In genomic region chr11:106202123-106202465, GRCm38 (mm10) we compare ENCODE assay signal across 8 mouse cellular contexts. TPM values are rescaled to one million over a fixed set of nuclear protein-coding genes. Genes with fewer than 3 reads are reported as not detected.
DNase-seq lines count a peak whose midpoint lies in the region; ATAC-seq and TF ChIP-seq lines count a peak whose summit lies in the region.

TSS of gene Strada (minus strand) at chr11:106202168.

- H3K4me2 ChIP-seq in heart, postnatal 0 days (ENCODE audit: low read depth, low read length): no peak within 1 kb of the TSS
- H3K4me2 ChIP-seq in limb, embryonic 14.5 days (replicated peaks; ENCODE audit: low read depth, low read length, severe bottlenecking): no peak within 1 kb of the TSS
- no peak within 1 kb of the TSS for H3K4me2 ChIP-seq in stomach, embryonic 15.5 days

- WGBS in thymus, adult 2 months: 24% methylated on average over 5 of the region's 5 CpGs
- 68% methylated on average over 5 of the region's 5 CpGs for WGBS in heart, postnatal 0 days
- WGBS in limb, embryonic 14.5 days: 94% methylated on average over 5 of the region's 5 CpGs
- WGBS in stomach, embryonic 15.5 days: 78% methylated on average over 5 of the region's 5 CpGs

- peaks cover 24% of the 10 kb centered on the region for H3K36me3 ChIP-seq in thymus, adult 2 months (ENCODE audit: control insufficient read depth, insufficient read depth, low read length)
- peaks cover 88% of the 10 kb centered on the region for H3K36me3 ChIP-seq in heart, postnatal 0 days (replicated peaks; ENCODE audit: control insufficient read depth, insufficient read depth, low read length)
- H3K36me3 ChIP-seq in limb, embryonic 14.5 days (ENCODE audit: control insufficient read depth, insufficient read depth, low read length): peaks cover 82% of the 10 kb centered on the region
- H3K36me3 ChIP-seq in stomach, embryonic 15.5 days: peaks cover 49% of the 10 kb centered on the region

- no peak within 1 kb of the TSS for H3K9ac ChIP-seq in heart, postnatal 0 days (replicated peaks; ENCODE audit: low read depth, low read length)
- H3K9ac ChIP-seq in limb, embryonic 14.5 days (ENCODE audit: low read depth, low read length, severe bottlenecking): no peak within 1 kb of the TSS
- no peak within 1 kb of the TSS for H3K9ac ChIP-seq in stomach, embryonic 15.5 days

- no peaks in the 10 kb centered on the region for H3K27me3 ChIP-seq in thymus, adult 2 months (ENCODE audit: control insufficient read depth, insufficient read depth, low read length)
- no peaks in the 10 kb centered on the region for H3K27me3 ChIP-seq in heart, postnatal 0 days (ENCODE audit: control insufficient read depth, insufficient read depth, low read length)
- H3K27me3 ChIP-seq in limb, embryonic 14.5 days (ENCODE audit: control insufficient read depth, insufficient read depth, low read length): no peaks in the 10 kb centered on the region
- H3K27me3 ChIP-seq in stomach, embryonic 15.5 days (replicated peaks): no peaks in the 10 kb centered on the region

- H3K4me1 ChIP-seq in thymus, adult 2 months (replicated peaks; ENCODE audit: control insufficient read depth, insufficient read depth, low read length): peaks cover 19% of the 10 kb centered on the region
- no peaks in the 10 kb centered on the region for H3K4me1 ChIP-seq in heart, postnatal 0 days (ENCODE audit: control insufficient read depth, insufficient read depth)
- no peaks in the 10 kb centered on the region for H3K4me1 ChIP-seq in limb, embryonic 14.5 days (ENCODE audit: control insufficient read depth, insufficient read depth, low read length)
- H3K4me1 ChIP-seq in stomach, embryonic 15.5 days: no peaks in the 10 kb centered on the region

- H3K9me3 ChIP-seq in heart, postnatal 0 days (replicated peaks; ENCODE audit: control insufficient read depth, low read length): no peaks in the 10 kb centered on the region
- H3K9me3 ChIP-seq in limb, embryonic 14.5 days (ENCODE audit: control insufficient read depth, low read length): no peaks in the 10 kb centered on the region
- H3K9me3 ChIP-seq in stomach, embryonic 15.5 days: no peaks in the 10 kb centered on the region

- ATAC-seq in frontal cortex, adult (ENCODE audit: low TSS enrichment): no peak
- no peak for ATAC-seq in heart, postnatal 0 days (ENCODE audit: insufficient read depth, low read depth)
- ATAC-seq in limb, embryonic 14.5 days (ENCODE audit: low FRiP score, low read depth): no peak
- ATAC-seq in stomach, embryonic 15.5 days (ENCODE audit: insufficient read depth, low FRiP score, low read depth): no peak

- DNase-seq in frontal cortex, adult 2 months (ENCODE audit: extremely low spot score in 1 of 2, low spot score in 1 of 2): no peak
- no peak for DNase-seq in thymus, adult 2 months
- no peak for DNase-seq in thymus, adult 18-20 months
- no peak for DNase-seq in heart, postnatal 0 days (ENCODE audit: low spot score)
- DNase-seq in limb, embryonic 14.5 days (ENCODE audit: low spot score): no peak
- DNase-seq in retina, embryonic 14.5 days (ENCODE audit: low spot score): no peak

- TF ChIP-seq EP300 in heart, postnatal 0 days (IDR thresholded peaks at IDR 0.05; ENCODE audit: low read depth): no peak

- no peak for TF ChIP-seq CTCF in thymus, adult 2 months (IDR thresholded peaks at IDR 0.05; ENCODE audit: borderline replicate concordance, control insufficient read depth, extremely low read depth, insufficient read depth, low read length, poor library complexity)
- TF ChIP-seq CTCF in heart, postnatal 0 days (IDR thresholded peaks at IDR 0.05; ENCODE audit: low read depth): no peak

- no peak for TF ChIP-seq POLR2A in thymus, adult 2 months (IDR thresholded peaks at IDR 0.05; ENCODE audit: control insufficient read depth, extremely low read depth, insufficient read depth, low read length, poor library complexity)
- TF ChIP-seq POLR2A in limb, embryonic 14.5 days (IDR thresholded peaks at IDR 0.05; ENCODE audit: borderline replicate concordance, extremely low read depth, insufficient read depth, insufficient read length): no peak

- peak within 1 kb of the TSS; percentile 78 for H3K27ac ChIP-seq in thymus, adult 2 months (ENCODE audit: control insufficient read depth, insufficient read depth, low read length)
- H3K27ac ChIP-seq in heart, postnatal 0 days (ENCODE audit: low read depth): no peak within 1 kb of the TSS; the same call in 1 of the 2 replicates
- no peak within 1 kb of the TSS for H3K27ac ChIP-seq in limb, embryonic 14.5 days (replicated peaks; ENCODE audit: low read depth, low read length)
- H3K27ac ChIP-seq in stomach, embryonic 15.5 days: no peak within 1 kb of the TSS

- H3K4me3 ChIP-seq in thymus, adult 2 months (ENCODE audit: control insufficient read depth, insufficient read depth, low read length): peak within 1 kb of the TSS; percentile 12; the same call in 1 of the 2 replicates
- no peak within 1 kb of the TSS for H3K4me3 ChIP-seq in heart, postnatal 0 days (ENCODE audit: low read depth, low read length)
- no peak within 1 kb of the TSS for H3K4me3 ChIP-seq in limb, embryonic 14.5 days (replicated peaks; ENCODE audit: low read length)
- H3K4me3 ChIP-seq in stomach, embryonic 15.5 days (replicated peaks): no peak within 1 kb of the TSS

RNA-seq across cellular contexts. Expression of gene Strada, which starts in this region (rescaled TPM):
- polyA plus RNA-seq in frontal cortex, adult 2 months (2012; rRNA removed): 78.7 and 79.8 TPM in 2 replicates
- 40.3 and 40.5 TPM in 2 replicates for polyA plus RNA-seq in thymus, adult 2 months (2012; rRNA removed)
- total RNA-seq in heart, postnatal 0 days (2014; rRNA removed; ENCODE audit: low replicate concordance): 12.6 and 18.7 TPM in 2 replicates
- 12.6 and 13.0 TPM in 2 replicates for polyA plus RNA-seq in heart, postnatal 0 days (2015; fragmentation: Nextera tagmentation; extraction: Ambion mirVana)
- 46.8 and 62.2 TPM in 2 replicates for polyA plus RNA-seq in limb, embryonic 14.5 days (2012; rRNA removed)
- 24.0 and 28.5 TPM in 2 replicates for polyA plus RNA-seq in limb, embryonic 14.5 days (2014; fragmentation: Nextera tagmentation; extraction: Ambion mirVana)
- 16.7 and 18.6 TPM in 2 replicates for polyA plus RNA-seq in stomach, embryonic 15.5 days (2015; fragmentation: Nextera tagmentation; extraction: Ambion mirVana)
